Mouse (Mus musculus) activated CD4-positive, CD25-positive, alpha-beta regulatory T cell (primary cell): Measurements from ENCODE around the gene Olfr54. TPM values are rescaled to one million over a fixed set of nuclear protein-coding genes. Genes with fewer than 3 reads are reported as not detected.

Source experiments
- polyA plus RNA-seq, 2 experiments: library from polyadenylated mRNA; unstranded; fragments of 100-300 nt; shearing (Covaris generic); gene quantifications; one replicate each; pipeline ENCODE4 v1.2.1; 2017

Gene Olfr54
- polyA plus RNA-seq, result under 1 TPM in 1 of 2 experiments, not detected in 1; 0.06 TPM

DNA sequence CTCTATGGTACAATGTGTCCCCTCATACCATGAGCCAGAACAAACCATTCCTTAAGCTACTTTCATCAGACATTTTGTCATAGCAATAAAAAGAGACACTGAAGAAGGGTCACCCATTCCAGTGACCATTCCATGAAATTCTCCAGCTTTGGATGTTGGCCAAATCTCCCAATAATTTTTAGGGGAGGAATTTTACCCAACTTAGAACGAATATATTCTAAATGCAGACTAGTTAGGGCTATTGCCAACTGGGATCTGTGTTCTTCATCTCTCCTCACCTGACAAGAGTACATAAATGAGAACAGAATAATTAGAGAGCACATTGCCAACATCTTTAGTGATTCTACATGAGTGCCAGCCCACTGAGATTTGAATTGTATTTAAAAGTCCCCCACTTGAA lies at the start of gene Olfr54:
Gene Olfr54 (plus strand): TSS at position 301 of the 400 bp plus-strand sequence.

DNA sequence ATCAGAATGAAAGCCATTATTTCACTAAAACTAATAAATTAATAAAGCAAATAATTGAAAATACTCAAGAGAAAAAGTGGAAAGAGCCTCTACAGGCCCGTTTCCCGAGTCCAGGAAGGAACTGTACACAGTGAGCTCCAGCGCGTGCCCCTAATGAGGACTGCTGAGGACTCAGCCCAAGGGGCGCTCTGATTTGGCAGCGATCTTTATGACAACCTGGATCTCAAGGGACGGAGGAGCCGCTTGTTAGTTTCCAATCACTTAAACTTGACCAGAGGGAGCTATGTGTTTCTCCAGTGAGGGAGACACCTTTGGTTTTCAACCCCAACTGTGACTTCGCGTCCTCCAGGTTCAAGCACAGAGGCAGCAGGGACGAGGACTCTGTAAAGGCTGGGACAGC lies 47.8 kb upstream of the Olfr54 start, which contains the start of gene Olfr1378:
Gene Olfr1378 (plus strand): TSS at position 301 of the 400 bp plus-strand sequence.

DNA sequence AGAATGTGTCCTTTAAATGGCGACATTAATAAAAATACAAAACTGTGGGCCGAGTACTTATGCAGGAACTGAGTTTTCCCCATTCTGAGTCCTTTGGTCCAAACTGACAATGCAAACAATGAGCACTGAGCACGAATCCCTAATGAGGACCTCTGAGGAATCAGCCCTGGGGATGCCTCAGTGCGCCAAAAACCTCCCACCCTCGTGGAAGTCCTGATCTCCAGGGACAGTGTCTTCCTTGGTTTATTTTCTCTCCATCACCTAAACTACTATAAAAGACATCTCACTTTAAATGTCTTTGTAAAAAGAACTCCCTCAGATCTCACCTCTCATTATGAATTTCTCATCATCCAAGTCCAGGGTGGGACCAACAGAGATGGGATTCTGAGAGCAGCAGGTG lies 32.4 kb upstream of the Olfr54 start, which contains the start of gene Olfr1377:
Gene Olfr1377 (plus strand): TSS at position 301 of the 400 bp plus-strand sequence.

DNA sequence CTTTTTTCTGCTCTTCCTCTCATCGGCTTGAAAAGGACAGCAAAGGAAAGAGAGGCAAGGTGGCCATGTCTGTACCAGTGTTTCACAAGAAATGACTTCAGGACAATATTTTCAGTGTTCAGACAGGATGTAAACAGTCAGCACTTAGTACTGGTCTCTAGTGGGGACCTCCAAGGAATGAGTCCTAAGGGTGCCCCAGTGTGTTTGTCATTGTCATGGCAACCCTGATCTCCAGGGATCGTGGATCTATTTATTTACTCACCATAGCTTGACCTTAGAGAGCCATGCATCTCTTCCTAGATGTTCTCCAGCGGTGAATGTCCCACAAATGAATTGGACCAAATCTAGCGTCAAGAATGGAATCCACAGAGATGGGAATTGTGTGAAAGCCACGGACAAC lies 10.7 kb upstream of the Olfr54 start, which contains the start of gene Olfr51:
Gene Olfr51 (plus strand): TSS at position 301 of the 400 bp plus-strand sequence.

DNA sequence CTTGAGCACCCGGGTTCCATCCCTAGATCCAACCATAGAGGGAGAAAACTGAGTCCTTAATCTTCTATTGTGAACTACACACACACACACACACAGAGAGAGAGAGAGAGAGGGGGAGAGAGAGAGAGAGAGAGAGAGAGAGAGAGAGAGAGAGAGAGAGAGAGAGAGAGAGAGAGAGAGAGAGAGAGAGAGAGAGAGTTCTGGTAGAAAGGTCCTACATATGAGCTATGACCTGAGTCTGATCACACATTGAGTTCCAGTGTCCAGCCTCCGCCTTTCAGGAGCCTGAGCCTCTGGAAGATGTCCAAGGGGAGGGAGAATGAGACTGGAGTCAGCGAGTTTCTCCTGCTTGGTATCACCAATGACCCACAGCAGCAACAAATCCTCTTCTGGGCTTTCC lies 33.8 kb downstream of the Olfr54 start, which contains the start of gene Olfr1375:
Gene Olfr1375 (plus strand): TSS at position 301 of the 400 bp plus-strand sequence.

DNA sequence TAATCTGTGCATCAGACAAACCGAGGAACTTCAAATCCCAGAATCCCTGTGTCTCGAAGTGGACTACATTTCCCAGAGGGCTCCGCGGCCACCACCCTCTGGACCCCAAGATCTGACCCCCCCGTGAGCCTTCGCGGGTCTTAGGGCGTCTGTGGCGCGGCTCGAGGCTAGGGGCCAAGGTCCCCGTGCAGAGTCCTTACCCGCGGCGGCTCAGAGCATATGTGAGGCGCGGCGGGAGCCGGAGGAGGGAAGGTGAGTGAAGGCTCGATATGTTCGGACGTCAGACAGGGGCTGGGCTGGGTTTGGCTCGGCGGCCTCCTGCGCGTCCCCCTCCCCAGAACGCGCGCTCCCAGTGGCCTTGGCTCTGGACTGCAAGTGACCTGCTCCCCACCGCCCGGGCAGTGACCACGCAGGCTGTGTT lies 45.1 kb downstream of the Olfr54 start, which contains the start of gene Zfp354a:
Gene Zfp354a (plus strand): TSS at position 107 of the 421 bp plus-strand sequence.

Other genes with a start within 250 kb of the Olfr54 start
- gene Zfp354c, start 186.5 kb upstream of the Olfr54 start, polyA plus RNA-seq, result 1 to 10 TPM; 1.3 to 5.0 TPM
- under 1 TPM in 1 of 2 experiments, not detected in 1; 0.88 TPM for gene Zfp879, start 172.7 kb upstream of the Olfr54 start, polyA plus RNA-seq
- under 1 TPM in 1 of 2 experiments, not detected in 1; 0.32 TPM for gene Grm6, start 163.6 kb upstream of the Olfr54 start, polyA plus RNA-seq
- gene Zfp454, start 126.6 kb upstream of the Olfr54 start, polyA plus RNA-seq, result not detected
- 1 to 10 TPM in 1 of 2 experiments, under 1 TPM in 1; 0.33 to 1.5 TPM for gene Zfp2, start 98.1 kb upstream of the Olfr54 start, polyA plus RNA-seq
- under 1 TPM in 1 of 2 experiments, not detected in 1; 0.66 TPM for gene Zfp354b, start 82.6 kb upstream of the Olfr54 start, polyA plus RNA-seq
- under 1 TPM in 1 of 2 experiments, not detected in 1; 0.41 TPM for gene 4933414I15Rik, start 70.5 kb upstream of the Olfr54 start, polyA plus RNA-seq
- not detected for gene Prop1, start 60.5 kb upstream of the Olfr54 start, polyA plus RNA-seq
- not detected for gene Olfr1378, start 47.7 kb upstream of the Olfr54 start, polyA plus RNA-seq
- under 1 TPM in 1 of 2 experiments, not detected in 1; 0.41 TPM for gene Olfr1377, start 32.3 kb upstream of the Olfr54 start, polyA plus RNA-seq
- not detected for gene Olfr51, start 10.6 kb upstream of the Olfr54 start, polyA plus RNA-seq
- gene Olfr1375, start 33.9 kb downstream of the Olfr54 start, polyA plus RNA-seq, result not detected
- not detected for gene Zfp354a, start 45.0 kb downstream of the Olfr54 start, polyA plus RNA-seq
- gene Gm12569, start 206.2 kb downstream of the Olfr54 start, polyA plus RNA-seq, result under 1 TPM in 1 of 2 experiments, not detected in 1; 0.64 TPM
- 100 to 1,000 TPM; 151 to 177 TPM for gene Clk4, start 247.5 kb downstream of the Olfr54 start, polyA plus RNA-seq
- under 1 TPM in 1 of 2 experiments, not detected in 1; 0.27 TPM for gene BC049762, start 248.8 kb downstream of the Olfr54 start, polyA plus RNA-seq